Mouse (Mus musculus): ENCODE measurements around the gene Syce2. TPM values are rescaled to one million over a fixed set of nuclear protein-coding genes. Genes with fewer than 3 reads are reported as not detected.
A peak's percentile ranks its signal among the peaks of the same experiment; 100 is the strongest.

Syce2 gene
- total RNA-seq, 2 experiments from 2014 or later: 1.2 to 1.8 TPM

DNA sequence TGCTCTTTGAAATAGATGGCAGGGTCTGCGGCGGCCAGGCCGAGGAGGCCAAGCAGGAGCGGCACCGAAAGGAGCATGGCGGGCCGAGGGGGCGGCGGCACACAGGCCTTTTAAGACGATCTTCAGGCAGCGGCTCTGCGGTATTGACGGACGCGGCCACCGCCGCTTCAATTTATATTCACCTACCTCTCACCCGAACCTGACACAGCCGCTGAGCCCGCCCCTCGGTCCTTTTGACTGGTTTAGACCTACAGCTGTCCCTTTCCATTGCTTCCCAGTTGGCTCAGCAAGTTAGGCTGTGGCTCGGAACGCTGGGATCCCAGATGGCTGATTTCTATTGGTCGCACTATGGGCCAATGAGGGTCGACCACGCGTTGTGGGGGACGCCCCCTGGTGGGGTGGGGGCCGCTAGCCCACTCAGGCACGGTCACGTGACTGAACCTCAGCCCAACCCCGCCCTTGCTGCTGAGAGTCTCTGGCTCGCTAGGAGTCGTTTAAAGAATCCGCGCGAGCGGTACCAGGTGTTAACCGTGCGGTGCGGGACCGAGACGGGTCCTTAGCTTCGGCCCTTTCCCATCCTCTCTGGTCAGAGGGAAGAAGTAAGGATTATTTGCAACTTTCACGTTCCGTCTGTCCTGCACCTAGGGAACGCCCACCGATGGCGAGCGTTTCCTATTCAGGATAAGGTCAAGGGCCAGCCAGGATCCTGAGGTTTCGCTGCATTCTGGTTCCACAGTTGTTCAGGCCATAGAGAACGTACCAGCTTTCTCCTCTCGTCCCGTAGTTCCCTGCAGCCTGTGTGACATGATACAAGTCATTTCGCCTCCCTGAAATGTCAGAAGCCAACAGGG is 25.0 kb upstream of the Syce2 start, which contains the start of gene Calr:
TSS of gene Calr (minus strand) at position 213 of the 851 bp plus-strand sequence.
- intact Hi-C loops (cut with DNase I): loop anchor here (5.0 kb wide), 2 partner anchors 55 to 130 kb away; partner anchors contain the start of genes Junb and Klf1
- DNase-seq: peak; percentile 100
- peak; percentile 14; the same call in 1 of the 2 replicates for TF ChIP-seq CTCF (IDR thresholded peaks at IDR 0.05)
- H3K27ac ChIP-seq: peak within 1 kb of the TSS; percentile 94
- peak within 1 kb of the TSS; percentile 80 for H3K4me3 ChIP-seq

DNA sequence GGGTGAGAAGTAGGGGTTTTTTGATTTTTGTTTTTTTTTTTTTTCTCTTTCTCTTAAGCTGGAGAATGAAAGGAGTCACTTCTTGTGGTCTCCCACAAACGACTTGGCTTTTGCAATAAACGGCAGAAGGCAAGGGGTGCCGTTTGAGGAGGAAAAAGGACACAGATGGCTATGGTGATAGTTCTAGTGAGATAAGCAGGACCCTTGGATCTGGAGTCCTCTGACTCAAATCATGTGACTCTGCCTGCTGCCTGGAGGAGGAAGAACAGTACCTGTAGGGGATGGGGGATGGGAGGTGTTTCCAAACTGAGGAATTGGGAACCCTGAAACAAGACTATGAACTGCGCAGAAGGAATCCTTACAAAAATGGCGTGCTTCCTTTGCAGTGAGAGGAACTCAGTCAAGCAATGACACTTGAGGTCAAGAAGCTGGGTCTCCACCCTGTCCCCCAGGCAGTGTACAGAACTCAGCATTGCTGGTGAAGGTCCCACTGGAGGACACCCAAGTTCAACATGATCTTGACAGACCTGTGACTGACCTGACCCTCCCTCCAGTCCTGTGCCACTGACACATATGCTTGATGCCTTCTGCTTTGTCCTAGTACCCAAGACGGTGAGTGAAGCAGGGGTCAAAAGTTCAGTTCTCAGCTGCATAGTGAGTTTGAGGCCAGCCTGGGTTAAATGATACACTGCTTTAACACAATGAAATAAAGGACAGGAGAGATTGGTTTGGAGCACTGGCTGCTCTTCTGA is 24.1 kb upstream of the Syce2 start:
- TF ChIP-seq CTCF (IDR thresholded peaks at IDR 0.05): no peak
- H3K27ac ChIP-seq: peak overlapping the region; percentile 93
- no peak for DNase-seq
- intact Hi-C loops (cut with DNase I): loop anchor here (5.0 kb wide), 2 partner anchors 54 to 129 kb away; partner anchors contain the start of genes Junb and Klf1
- peak overlapping the region; percentile 80 for H3K4me3 ChIP-seq

DNA sequence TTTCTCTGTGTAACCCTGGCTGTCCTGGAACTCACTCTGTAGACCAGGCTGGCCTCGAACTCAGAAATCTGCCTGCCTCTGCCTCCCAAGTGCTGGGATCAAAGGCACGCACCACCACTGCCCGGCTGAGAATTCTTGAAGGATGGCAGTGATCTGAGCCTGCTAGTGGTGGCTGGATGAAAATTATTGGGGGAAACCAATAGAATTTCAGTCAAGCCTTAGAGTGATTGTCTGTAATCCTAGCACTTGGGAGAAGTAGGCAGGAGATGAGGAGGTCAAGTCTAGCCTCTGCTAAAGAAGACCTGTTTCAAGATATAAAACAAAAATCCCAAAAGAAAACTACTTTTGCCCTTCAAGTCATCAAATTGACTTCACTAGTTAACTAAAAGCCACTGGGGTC is 15.5 kb upstream of the Syce2 start:
- TF ChIP-seq CTCF (IDR thresholded peaks at IDR 0.05): no peak
- Histone ChIP-seq H3K27ac (no peak overlapping the region), H3K4me3 (peak overlapping the region; percentile 96; the same call in 1 of the 2 replicates)
- DNase-seq: no peak
- intact Hi-C loops (cut with DNase I): no loop called here

DNA sequence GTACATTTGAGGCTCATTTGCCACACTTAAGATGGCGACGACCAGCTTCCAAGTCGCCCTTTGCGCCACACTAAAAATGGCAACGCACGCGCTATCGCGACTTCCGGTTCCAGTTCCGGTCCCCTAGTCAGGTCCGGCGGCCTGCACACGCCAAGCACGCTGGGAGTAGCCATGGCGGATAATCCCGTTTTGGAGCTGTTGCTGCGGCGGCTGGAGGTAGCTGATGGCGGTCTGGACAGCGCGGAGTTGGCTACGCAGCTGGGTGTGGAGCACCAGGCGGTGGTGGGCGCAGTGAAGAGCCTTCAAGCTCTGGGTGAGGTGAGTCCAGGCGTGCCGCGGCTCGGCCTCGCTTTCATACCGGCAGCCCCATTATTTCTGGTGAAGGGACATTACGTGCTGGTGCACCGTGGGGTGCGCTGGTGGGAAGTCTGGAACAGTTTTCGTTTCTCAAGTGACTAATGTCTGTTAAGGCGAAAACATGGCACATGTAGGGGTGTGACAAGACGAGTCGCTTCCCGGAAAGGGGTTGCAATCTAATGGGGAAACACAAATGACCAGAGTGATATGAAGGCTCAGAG is 15.0 kb upstream of the Syce2 start, which contains the start of gene Farsa:
TSS of gene Farsa (plus strand) at position 126 of the 578 bp plus-strand sequence.
- peak; percentile 96 for DNase-seq
- TF ChIP-seq CTCF (IDR thresholded peaks at IDR 0.05): no peak
- H3K4me3 ChIP-seq: peak within 1 kb of the TSS; percentile 96
- intact Hi-C loops (cut with DNase I): no loop called here
- peak within 1 kb of the TSS; percentile 97 for H3K27ac ChIP-seq

DNA sequence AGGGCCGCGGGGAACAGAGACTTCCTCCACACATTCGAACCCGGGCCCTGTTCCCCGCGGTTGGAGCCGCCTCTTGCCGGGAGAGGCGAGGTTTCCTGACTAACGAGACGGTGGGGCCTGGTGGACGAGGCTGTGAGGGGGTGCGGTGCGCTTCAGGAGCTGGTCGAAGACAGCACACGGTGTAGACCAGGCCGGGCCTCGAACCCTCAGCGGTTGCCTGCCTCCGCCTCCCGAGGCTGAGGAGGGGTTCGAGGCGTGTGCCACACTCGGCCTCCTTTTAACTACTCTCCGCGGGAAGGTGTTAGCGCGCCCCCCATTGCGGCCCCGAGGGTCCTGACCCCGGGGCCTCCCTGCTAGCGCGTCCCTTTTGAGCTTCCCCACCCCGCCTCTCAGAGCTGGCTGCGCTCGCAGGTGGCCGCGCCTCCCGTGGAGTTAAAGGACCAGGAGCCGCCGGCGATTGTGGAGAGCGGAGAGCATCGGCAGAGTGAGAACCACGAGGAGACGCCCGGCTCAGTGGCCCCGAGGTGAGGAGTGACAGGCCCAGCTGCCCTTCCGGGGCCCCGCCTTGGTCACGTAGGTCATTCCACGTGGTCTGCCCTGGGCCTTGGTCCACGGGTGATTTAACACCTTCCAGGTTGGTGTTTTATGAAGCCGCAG is 526 bp downstream of the Syce2 start:
- Histone ChIP-seq H3K27ac (peak overlapping the region; percentile 32; the same call in 1 of the 2 replicates), H3K4me3 (peak overlapping the region; percentile 78)
- TF ChIP-seq CTCF (IDR thresholded peaks at IDR 0.05): no peak
- DNase-seq: peak; percentile 59
- intact Hi-C loops (cut with DNase I): no loop called here

DNA sequence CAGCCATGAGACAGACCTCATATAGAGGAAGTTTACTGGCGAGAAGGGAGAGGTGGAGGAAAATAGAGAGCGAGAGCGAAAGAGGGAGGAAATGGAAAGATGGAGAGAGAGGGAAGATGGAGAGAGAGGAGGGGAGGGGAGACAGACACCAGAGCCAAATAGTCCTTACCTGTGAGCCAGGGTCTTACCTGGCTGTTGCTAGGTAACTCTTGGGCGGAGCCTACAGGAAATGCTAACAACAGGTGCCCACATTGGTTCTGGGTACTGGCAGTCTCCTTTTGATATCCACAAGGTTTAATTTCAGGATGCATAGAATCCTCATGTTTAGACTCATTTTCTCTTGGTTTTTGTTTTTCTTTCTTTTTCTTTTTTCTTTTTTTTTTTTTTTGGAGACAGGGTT is 1.1 kb downstream of the Syce2 start:
- peak overlapping the region; percentile 78 for H3K4me3 ChIP-seq
- TF ChIP-seq CTCF (IDR thresholded peaks at IDR 0.05): no peak
- H3K27ac ChIP-seq: no peak overlapping the region
- no peak for DNase-seq
- intact Hi-C loops (cut with DNase I): no loop called here

DNA sequence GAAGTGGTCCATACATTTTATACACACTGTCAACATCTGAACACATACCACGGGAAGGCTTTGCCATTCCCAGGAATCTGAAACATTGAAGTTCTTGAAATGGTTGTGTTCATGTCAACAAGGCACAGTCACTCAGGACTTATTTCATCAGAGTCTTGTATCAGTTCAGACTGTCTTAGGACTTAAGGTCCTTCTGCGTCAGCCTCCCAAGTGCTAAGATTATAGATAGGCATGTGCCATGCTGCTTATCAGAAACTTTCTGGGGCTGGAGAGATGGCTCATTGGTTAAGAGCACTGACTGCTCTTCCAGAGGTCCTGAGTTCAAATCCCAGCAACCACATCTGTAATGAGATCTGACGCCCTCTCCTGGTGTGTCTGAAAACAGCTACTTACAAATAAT is 2.4 kb downstream of the Syce2 start:
- no peak overlapping the region for H3K4me3 ChIP-seq
- TF ChIP-seq CTCF (IDR thresholded peaks at IDR 0.05): no peak
- no peak overlapping the region for H3K27ac ChIP-seq
- DNase-seq: no peak
- intact Hi-C loops (cut with DNase I): no loop called here

DNA sequence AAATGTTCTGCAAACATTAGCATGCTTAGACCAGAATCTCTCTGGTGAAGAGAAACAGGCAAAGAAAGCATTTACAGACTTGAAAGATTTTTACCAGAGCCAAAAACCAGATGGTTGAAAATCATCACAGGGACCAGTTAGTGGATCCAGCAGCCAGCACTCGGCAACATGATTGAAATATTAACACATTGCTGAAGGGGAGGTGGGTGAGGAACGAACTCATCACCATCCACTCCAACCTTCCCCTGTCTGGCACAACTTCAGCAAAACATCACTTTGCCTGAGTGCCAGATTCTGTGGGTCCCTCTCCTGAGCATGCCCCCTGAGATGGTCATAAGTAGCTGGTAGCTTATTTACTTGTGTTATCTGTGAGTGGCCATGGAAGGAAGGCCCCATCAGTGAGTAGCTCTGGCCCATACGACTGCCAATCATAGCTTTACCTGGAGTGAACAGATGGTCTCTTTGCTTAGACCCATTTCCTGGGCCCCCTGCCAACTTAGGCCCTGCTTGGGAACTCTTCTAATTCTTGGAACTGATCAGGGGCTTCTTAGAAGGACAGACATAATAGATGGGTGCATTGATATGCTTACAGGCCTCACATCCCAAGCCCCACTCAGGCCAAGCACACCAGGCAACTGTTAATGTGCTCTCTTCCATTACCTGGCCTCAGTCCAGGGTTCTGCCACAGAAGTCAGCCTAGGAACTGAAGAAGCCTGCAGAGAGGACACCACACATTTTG is 5.6 kb downstream of the Syce2 start:
- no peak for TF ChIP-seq CTCF (IDR thresholded peaks at IDR 0.05)
- intact Hi-C loops (cut with DNase I): no loop called here
- no peak for DNase-seq
- no peak overlapping the region for H3K27ac ChIP-seq
- H3K4me3 ChIP-seq: no peak overlapping the region

DNA sequence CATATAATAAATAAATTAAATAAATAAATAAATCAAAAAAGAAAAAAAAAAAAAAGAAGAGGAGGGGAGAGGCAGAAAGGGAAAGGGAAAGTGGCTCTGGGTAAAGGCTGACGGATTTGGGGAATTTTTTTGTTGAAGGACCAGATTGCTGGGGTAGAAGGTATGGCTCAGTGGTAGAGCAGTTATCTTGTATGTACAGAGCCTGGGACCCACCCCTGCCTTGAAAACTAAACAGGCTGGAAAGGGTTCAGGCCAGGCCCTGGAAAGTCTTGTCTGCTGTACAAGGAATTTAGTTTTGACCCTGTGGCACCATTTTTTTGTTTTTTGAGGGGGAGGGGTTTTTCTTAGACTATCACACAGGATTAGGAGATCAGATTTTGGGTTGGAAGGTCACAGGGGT is 7.0 kb downstream of the Syce2 start:
- TF ChIP-seq CTCF (IDR thresholded peaks at IDR 0.05): no peak
- Histone ChIP-seq H3K4me3 (no peak overlapping the region), H3K27ac (no peak overlapping the region)
- DNase-seq: no peak
- intact Hi-C loops (cut with DNase I): no loop called here

DNA sequence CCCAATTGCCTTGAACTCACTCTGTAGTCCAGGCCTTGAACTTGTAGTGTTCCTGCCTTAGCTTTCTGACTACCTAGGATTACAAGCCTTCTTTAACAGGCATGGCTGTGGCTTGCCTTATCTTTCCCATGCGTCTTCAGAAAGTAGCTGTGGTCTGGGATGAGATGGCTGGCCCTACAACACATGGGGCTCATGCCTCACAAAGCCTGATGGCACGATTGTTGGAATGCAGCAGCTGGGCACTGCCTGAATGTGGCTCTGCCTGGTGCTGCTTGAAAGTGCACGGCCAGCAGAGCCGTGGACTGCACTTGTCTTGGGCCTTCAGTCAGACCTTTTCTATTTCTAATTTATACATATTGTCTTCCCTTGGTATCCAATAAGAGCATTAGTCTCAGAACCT is 12.8 kb downstream of the Syce2 start:
- intact Hi-C loops (cut with DNase I): no loop called here
- Histone ChIP-seq H3K27ac (no peak overlapping the region), H3K4me3 (no peak overlapping the region)
- TF ChIP-seq CTCF (IDR thresholded peaks at IDR 0.05): no peak
- DNase-seq: no peak

DNA sequence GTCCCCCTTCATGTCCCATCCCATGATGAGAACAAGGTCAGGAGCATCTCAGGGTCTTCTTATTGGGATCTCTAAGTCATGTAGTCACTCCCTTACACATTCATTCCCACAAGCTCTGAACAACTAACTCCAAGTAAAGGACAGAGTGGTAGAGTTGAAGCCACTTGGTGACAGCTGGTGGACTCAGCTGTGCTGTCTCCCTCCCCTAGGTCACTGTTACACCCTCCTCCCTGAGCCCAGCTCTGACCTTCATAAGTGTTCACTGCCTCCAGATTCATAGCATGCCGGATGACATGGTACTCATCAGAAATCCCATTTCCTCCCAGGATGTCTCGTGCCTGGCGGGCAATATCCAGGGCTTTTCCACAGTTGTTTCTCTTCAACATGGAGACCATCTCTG is 16.4 kb downstream of the Syce2 start:
- no peak for TF ChIP-seq CTCF (IDR thresholded peaks at IDR 0.05)
- intact Hi-C loops (cut with DNase I): no loop called here
- Histone ChIP-seq H3K4me3 (no peak overlapping the region), H3K27ac (no peak overlapping the region)
- no peak for DNase-seq

Measured in gastrocnemius, adult 2 months (tissue).